Mouse (Mus musculus): ENCODE data around the gene Vcan. TPM values are rescaled to one million over a fixed set of nuclear protein-coding genes. Genes with fewer than 3 reads are reported as not detected.

The Vcan gene
- 49.4 and 54.9 TPM in 2 replicates for polyA plus RNA-seq (2012; rRNA removed)

GRCm38 (mm10) chr13:89741766-89742685 is at the start of gene Vcan:
TSS of gene Vcan (minus strand) at chr13:89742509.

Other genes with a start within 250 kb of the Vcan start
- gene Hapln1, start 202.7 kb downstream of the Vcan start, polyA plus RNA-seq (2012; rRNA removed): 1.5 and 1.7 TPM in 2 replicates